Mouse (Mus musculus) erythroblast, adult 5-6 weeks (primary cell): Measurements from ENCODE around the gene Cebpa. TPM values are rescaled to one million over a fixed set of nuclear protein-coding genes. Genes with fewer than 3 reads are reported as not detected.

Experiments used
- ATAC-seq: replicated peaks from 2 replicates; pipeline ENCODE4 v1.8.0; 2016; ENCODE audit warnings: moderate number of reproducible peaks, mild to moderate bottlenecking, moderate TSS enrichment, inconsistent platforms; ENCODE audit not compliant: poor library complexity, low FRiP score, severe bottlenecking
- total RNA-seq, 2 experiments: library from RNA; stranded (forward) in 1 of 2; stranded (reverse) in 1 of 2; fragments of 150-400 nt in 1 of 2; fragments of 200-764, 138-1000 nt in 1 of 2; gene quantifications; 2 replicates each; pipeline versions ENCODE4 v1.2.3 to v1.2.4; 2015 to 2017; ENCODE audit warnings: low replicate concordance in 2 of 2

The Cebpa gene
- total RNA-seq, 2 experiments from 2014 or later: 3.5 to 20.9 TPM

DNA sequence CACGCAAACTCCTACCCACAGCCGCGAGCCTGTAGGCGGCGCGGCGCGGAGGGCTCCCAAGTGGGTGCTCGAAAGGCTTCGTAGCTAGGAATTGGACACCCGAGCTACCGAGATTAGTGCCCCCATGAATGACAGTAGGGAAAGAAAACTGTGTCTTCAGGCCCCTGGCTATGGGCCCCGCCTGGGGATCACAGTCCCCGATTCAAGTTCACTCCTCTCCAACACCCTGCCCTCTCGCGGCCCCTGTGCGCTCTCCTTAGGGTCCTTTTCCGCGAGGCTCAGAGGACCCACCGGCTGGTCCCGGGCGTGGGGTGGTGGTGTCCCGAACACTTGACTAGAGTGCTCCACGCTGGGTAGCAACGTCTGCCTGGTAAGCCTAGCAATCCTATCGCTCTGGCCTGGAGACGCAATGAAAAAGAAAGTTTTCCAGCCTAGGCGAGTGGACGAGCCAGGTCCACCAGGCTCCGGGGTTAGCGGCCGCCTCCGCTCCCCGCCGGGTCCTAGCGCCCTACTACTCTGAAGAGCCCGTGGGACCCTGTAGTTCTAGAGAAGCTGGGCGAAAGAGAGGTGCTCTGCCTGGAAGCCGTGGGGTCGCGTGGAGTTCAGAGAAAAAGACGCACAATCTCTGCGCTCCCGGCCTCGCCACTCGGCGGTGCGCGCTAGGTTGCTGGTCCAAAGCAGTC, 853 bp upstream of the Cebpa start:
- ATAC-seq: no peak

DNA sequence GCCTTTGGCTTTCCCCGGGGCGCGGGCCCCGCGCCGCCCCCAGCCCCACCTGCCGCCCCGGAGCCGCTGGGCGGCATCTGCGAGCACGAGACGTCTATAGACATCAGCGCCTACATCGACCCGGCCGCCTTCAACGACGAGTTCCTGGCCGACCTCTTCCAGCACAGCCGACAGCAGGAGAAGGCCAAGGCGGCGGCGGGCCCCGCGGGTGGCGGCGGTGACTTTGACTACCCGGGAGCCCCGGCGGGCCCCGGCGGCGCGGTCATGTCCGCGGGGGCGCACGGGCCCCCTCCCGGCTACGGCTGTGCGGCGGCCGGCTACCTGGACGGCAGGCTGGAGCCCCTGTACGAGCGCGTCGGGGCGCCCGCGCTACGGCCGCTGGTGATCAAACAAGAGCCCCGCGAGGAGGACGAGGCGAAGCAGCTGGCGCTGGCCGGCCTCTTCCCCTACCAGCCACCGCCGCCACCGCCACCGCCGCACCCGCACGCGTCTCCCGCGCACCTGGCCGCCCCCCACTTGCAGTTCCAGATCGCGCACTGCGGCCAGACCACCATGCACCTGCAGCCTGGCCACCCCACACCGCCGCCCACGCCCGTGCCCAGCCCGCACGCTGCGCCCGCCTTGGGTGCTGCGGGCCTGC, 533 bp downstream of the Cebpa start:
- ATAC-seq: no peak

DNA sequence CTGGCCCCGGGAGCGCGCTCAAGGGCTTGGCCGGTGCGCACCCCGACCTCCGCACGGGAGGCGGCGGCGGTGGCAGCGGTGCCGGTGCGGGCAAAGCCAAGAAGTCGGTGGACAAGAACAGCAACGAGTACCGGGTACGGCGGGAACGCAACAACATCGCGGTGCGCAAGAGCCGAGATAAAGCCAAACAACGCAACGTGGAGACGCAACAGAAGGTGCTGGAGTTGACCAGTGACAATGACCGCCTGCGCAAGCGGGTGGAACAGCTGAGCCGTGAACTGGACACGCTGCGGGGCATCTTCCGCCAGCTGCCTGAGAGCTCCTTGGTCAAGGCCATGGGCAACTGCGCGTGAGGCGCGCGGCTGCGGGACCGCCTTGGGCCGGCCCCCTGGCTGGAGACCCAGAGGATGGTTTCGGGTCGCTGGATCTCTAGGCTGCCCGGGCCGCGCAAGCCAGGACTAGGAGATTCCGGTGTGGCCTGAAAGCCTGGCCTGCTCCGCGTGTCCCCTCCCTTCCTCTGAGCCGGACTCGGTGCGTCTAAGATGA, 1.1 kb downstream of the Cebpa start:
- ATAC-seq: no peak

DNA sequence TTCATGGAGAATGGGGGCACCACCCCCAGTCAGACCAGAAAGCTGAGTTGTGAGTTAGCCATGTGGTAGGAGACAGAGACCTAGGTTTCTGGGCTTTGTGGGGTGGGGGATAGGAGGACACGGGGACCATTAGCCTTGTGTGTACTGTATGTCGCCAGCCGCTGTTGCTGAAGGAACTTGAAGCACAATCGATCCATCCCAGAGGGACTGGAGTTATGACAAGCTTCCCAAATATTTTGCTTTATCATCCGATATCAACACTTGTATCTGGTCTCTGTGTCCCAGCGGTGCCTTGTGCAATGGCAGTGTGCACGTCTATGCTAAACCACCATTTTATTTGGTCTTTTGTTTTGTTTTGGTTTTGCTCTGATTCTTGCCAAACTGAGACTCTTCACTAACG, 2.1 kb downstream of the Cebpa start:
- no peak for ATAC-seq

DNA sequence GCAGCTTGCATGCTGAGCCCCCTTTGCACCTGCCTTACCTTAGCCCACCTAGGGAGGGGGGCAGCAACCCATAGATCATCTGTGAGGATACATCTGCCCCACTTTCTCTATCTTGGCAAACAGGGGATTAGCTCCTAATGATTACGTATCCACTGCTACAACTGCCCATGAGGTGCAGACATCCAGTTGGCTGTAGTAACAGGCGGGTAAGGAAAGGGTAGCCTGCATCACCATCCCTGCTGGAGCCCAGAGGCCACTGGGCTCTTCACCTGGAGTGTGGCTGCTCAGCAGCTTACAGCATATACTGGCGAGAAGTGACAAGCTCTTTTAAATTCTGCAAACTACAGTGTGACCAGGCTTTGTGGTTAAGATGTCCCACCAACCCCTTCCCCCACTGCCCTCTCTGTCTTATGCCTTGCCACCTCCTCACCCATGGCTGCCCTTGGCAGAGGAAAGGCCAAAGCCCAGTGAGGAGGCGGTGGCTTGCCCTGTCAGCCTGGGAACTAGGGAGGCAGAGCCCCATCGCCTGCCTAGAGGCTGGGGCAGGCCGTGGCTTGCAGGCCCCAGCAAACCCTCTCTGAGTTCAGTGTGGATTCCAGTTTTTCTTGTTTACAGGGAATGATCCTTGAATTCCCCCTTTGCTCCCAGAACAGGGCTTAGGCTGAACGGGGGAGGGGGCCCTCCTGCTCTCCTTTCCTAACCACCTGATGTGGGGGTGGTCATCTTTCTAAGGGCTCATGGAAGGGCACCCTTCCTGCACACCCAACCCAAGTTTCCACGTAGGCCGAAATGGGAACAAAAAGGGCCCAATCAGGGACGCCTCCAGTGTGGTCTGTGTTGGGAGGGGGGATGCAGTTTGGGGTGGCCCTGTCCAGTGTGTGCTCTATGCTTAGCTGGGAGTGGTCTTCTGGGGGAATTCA, 3.6 kb downstream of the Cebpa start:
- no peak for ATAC-seq

DNA sequence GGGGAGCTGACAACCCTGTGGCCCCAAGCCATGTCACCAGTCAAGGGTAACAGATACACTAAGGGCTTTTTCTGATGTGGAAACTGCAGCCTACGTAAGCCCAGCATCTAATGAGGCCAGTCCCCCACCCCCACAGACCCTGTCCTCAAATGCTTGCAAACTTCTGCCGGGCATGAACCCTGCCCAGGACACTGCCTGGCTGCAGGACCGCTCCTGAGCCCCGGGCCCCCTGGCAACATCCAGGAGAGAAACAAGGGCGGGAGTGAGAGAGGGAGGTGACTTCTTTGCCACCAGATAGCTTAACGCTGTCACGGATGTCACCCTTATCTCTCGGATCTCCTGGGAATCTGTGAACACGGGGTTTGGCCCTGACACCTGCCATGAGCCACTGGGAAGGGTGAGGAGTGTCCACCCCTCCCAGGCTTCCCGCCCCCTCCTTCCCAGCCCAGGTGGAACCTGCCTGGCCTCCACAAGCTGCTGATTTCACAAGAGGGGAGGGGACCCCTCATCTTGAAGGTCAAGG, 4.4 kb downstream of the Cebpa start:
- ATAC-seq: no peak

DNA sequence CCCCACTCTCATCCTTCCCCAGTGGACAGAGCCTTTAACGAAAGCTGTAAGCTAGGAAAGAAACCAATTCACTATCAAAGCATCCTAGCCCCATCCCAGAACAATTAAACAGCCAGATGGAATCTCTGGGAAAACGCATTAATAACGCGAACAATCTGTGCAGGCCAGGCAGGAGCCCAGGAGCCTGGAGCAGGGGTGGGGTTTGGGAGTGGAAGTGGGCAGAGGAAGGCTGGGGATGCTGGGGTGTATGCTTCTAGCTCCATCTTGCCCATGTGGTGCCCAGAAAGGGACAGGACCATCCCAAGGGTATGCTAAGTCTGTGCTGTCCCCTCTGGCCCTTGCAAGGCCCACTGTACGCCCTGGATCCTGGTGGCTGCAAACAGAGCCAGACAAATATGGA, 5.1 kb downstream of the Cebpa start:
- ATAC-seq: no peak

DNA sequence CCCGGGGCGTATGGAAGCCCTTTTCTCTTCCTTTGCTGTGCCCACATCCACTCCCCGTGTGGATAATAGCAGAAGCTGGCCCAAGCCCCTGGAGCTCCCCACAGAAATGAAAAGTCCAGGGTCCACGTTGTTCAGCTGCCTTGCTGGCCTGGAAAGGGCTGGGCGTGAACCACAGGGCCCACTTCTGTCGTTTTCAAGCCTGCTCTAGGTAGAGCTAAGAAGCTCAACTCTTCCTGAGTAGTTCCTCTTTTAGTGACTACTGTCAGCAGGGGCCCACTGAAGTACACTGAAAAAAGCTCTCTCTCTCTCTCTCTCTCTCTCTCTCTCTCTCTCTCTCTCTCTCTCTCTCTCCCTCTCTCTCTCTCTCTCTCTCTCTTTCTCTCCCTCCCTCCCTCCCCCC, 5.7 kb downstream of the Cebpa start:
- ATAC-seq: no peak

DNA sequence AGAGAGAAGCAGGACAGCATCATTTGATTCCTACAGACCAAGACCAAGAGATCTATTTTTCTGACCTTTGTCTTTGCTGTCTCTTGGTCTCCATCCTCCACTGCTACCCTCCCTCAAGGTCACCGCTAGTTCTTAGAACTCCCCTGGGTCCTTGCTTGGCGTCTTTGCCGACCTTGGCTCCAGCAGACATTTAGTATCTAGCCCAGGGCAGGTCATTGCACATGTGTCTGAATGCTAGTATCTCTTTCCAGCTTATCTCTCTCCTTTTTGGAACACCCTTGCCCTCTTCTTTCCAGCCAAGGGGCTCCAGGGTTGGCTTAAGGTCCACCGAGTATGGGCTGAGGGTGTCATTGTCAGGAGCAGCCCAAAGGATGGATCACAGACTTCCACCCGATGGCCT, 6.9 kb downstream of the Cebpa start:
- no peak for ATAC-seq

DNA sequence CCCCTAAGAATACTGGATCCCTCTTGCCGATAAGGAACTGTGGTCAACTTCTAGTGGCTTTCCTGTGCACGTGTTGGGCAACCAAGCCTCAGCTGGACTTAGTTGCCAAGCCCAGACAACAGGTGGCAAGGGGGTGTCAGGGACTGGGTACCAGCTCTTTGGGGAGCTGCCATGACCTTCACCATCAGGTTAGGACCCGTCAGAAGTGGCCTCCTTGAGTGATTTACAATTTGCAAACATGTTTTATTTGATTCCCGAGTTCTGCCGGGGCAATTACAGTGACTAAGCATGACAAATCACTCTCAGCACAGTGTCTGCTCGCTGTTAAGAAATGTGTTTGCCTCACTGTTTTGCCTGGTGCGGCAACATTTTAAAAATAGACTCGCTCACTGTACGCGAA, 7.9 kb downstream of the Cebpa start:
- no peak; the same call in 1 of the 2 replicates for ATAC-seq

DNA sequence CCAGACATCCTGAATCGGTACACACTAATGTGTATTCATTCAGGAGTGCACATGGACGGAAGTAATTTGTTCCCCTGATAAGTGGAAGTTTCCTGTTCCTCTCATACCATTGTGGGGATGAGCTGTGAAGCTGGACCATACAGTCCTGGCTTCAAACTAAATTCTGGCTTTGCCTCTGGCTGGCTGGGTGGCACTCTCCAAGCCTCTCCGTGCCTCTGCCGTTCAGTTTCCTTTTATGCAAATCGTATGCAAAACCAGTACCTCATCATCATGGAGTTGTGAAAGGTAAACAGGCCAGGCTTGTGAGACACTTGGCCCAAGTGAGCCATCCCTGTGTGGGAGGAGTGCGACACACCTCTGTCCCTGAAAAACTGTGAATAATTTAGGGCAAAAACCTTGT, 8.6 kb downstream of the Cebpa start:
- peak; percentile 42; the same call in 1 of the 2 replicates for ATAC-seq

DNA sequence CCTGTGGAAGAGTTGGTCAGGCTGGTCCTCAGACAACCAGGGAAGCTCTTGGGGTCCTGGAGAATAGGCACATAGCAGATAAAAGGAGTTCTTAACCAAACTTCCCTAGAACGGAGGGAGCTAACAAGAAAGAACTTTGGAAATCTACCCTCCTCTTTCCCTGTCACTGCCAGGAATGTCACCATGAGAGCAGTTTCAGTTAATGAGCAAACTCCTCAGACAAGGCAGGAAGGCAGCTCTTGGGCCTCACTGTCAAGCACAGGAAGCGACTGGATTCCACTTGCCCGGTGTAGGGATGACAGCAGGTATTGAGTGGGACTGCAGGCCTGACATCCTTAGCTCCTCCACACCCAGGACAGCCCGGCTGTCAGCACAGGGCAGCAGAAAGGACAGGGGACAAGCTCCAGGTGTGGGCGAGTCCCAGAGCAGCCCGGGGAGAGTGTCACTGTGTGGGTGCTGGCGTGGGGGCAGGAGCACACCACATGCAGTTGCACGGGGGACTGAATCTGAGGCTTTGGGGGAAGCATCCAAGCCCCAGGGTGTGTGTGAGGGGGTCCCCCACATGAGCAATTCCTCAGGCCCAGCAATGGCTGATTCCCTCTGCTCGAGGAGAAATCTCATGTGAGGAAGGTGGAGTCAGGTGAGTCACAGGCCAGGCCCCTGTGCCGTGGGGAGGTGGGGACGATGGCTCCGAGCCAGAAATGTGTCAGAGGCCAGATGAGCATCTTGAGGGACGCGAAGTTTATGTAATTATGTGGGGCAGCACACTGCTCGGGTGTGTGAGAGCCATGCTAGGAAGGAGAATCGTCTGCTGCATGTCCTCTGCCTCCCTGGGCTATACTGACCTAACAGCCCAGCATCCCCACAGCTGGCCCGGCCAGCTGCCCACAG, 9.8 kb downstream of the Cebpa start:
- no peak for ATAC-seq

DNA sequence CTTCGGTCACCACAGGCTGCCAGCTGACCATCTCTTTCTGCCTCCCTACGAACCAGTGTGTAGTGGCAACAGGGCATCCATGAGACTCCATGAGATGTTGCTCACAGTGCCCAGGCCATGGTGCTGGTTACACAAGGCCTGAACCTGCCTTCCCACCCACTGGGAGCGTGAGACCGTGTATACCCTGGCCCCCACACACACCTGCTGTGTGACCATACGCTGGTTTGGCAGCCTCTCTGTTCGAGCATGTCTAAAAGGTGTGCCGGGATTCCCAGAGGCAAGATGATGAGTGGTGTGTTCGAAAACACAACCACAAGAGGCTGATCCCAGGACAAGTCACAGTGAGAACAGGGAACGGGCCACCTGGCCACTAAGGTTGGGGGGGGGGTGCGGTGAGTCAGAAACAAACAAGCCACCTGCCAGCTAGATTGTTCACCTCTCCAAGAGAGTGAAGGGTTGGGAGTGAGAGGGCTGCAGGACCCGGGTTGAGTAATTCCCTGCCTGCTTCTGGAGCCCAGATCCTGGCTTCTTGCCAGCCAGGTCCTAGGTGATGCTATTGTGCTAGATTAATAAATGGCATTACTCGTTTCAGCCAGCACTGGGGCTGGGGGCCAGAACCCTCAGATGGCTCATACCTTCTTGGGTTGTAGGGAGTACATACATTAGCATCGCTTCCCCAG, 11.1 kb downstream of the Cebpa start:
- no peak for ATAC-seq

DNA sequence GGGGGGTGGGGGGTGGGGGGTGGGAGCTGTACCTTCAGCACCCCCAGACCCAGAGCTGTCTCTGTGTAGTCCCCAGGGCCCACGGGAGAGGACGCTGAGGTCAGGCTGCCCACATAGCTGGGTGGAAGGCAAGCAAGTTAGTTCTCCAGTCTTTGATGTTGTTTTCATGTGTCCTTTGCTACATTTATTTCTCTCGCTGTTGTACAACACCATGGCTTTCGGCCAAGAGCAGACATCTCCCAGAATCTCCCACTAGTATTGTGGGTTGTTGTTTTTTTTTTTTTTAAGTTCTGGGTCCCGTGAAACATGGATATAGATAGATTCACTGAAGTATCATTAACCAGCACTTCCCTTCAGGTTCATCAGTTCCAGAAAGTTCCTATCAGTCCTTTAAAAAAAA, 11.8 kb downstream of the Cebpa start:
- no peak for ATAC-seq

DNA sequence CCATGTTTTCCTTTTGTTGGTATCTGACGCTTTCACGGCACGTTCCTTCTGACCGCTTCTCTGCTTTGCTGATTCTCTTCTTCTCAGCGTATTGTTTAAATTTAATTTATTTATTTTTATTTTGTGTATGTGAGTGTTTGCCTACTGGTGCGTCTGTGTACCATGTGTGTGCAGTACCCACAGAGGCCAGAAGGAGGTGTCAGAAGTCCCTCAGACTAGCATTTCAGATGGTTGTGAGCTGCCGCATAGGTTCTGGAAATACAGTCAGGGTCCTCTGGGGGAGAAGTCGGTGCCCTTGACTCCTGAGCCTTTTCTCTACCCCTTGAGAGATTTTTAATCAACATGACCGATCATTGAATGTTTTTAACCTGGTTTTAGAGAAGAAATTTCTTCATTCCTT, 12.5 kb downstream of the Cebpa start:
- ATAC-seq: no peak

DNA sequence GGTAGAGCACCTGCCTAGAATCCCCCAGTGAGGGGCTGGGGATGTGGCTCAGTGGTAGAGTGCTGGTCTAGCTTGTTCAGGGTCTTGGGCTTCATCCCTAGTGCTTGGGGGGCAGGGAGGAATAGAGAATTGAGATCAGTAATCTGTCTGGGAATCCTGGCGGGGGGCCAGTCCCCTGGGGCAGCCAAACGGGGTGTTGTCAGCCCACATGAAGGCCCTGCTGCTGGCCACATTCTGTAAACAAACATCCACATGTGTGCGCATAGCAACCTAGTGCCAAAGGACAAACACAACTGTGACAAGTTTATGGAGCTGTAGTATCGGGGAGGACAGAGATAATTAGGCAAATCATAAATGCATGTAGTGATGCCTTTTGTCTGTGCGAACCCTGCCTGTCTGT, 15.5 kb downstream of the Cebpa start:
- no peak for ATAC-seq

DNA sequence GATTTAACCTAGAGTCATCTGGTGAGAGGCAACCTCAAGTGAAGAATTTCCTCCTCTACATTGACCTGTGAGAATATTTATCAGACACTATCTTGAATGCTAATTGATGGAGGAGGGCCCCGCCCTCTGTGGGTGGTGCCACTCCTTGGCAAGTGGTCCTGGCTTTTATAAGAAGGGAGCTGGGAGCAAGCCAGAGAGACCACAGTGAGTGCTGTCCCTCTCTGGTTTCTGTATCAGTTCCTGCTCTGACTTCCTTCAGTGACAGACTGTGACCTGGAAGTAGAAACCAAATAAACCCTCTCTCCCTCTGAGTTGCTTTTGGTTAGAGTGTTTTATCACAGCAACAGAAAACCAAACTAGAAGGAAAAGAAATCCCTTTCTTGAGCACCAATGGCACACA, 18.4 kb downstream of the Cebpa start:
- no peak for ATAC-seq

DNA sequence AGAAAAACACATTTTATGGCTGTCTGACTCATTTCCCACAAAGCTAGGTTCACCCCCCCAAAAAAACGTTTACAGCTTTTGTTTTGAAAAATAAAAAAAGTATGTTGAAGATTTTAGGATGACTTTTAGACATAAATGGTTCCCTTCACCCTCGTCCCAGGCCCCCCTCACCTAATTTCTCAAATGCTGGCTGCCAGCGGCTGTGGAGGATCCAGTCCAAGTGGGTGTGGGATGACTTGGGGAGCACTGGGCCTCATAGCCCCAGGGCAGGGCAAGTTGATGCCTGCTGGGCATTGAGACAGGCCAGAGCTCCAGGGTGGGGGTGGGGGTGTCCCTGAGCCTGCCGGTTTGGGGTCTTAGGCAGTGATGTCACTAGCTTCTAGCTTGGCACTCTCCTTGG, 19.4 kb downstream of the Cebpa start:
- ATAC-seq: no peak

DNA sequence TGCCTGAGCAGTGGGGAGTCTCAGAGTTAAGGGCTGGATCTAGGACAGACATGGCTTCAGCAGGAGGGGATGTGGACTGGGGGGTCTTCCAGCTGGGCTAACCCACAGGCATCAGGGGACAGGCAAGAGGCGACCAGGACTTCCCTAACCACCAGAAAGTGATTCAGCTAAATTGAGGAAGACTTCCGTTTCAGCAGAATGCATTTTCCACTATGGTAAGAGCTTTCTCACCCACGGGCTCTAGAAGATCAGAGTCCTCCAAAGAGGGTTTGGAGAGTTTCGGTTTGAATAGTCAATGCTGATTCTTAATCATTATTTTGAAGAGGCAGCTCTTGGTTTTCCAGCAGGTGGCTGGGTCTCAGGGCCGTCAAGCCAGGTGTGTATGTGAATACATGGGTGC, 20.8 kb downstream of the Cebpa start:
- no peak for ATAC-seq
